Comparison of ENCODE assay signal across 15 mouse cellular contexts in the genomic region with DNA sequence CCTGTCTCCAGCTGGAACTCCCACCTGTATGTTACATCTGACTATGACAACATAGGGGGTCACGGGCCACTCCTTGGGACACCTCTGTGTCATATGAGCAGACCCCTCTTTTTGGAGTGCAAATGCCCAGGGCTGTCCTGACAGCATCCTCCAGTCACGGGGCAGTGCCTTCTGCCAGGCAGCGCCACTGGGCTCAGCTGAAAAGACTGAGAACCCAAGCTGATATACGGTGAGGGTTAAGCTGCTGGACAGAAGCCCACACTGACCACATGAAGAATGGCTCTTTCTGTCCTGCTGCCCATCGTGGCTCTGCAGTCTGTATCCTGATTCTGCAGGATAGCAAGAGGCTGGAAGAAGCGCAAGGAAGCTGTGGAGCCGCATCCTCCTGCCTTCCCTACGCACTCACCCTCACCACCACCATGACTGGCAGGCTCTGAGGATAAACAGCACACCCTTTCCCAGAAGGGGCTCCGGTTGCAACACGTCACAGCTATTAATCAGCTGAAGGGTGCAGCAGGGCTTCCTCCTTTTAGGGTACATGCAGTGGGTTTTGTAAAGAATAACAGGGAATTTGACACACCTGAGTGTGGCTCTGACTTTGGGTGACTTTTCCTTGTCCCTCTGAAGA.
DNase-seq lines count a peak whose midpoint lies in the region; ATAC-seq lines count a peak whose summit lies in the region.
"Had no signal": no experiment of that assay in that cellular context is flagged by ENCODE, and none has a peak within 500 bp of the region (broad histone marks: within the 10 kb centered on the region; RNA-seq: fewer than 3 reads in every experiment).

No protein-coding gene starts in this region.

- no peak for ATAC-seq in monocyte, adult 5-6 weeks (replicated peaks; ENCODE audit: insufficient number of reproducible peaks, low FRiP score, low TSS enrichment, poor library complexity, severe bottlenecking)
- ATAC-seq: activated CD4-positive, CD25-positive, alpha-beta regulatory T cell, adult 4 months; forebrain, embryonic 16.5 days; hindbrain, embryonic 16.5 days had no signal

- peak; percentile 64 for DNase-seq in heart, adult 11 months
- no peak for DNase-seq in heart, postnatal 4 days
- DNase-seq in MN1 (ENCODE audit: low spot score) = peak; percentile 23
- peak; percentile 34 to 51 for DNase-seq in adrenal gland, postnatal 36 days
- peak; percentile 70 to 72 for DNase-seq in cerebellum, postnatal 36 days
- no peak for DNase-seq in ovary, adult 18-20 months (ENCODE audit: low spot score)
- no peak for DNase-seq in layer of hippocampus, postnatal 10 days (ENCODE audit: low spot score in 2 of 2)
- DNase-seq: heart, adult 2 months; heart, postnatal 10 days; kidney, adult 8-10 months; right cerebral cortex, postnatal 4 days had no signal

Comparison
In these comparisons a context has a peak if more than half of its experiments do, and no peak if none do; other contexts are left out.
1. DNase-seq: peak in heart, adult 11 months (single experiment), MN1 (single experiment), adrenal gland, postnatal 36 days (2 of 2) and cerebellum, postnatal 36 days (2 of 2); none in heart, postnatal 4 days (single experiment), ovary, adult 18-20 months (single experiment) and layer of hippocampus, postnatal 10 days (0 of 2).